Mouse (Mus musculus): Measurements from ENCODE around the gene Mov10.

DNA sequence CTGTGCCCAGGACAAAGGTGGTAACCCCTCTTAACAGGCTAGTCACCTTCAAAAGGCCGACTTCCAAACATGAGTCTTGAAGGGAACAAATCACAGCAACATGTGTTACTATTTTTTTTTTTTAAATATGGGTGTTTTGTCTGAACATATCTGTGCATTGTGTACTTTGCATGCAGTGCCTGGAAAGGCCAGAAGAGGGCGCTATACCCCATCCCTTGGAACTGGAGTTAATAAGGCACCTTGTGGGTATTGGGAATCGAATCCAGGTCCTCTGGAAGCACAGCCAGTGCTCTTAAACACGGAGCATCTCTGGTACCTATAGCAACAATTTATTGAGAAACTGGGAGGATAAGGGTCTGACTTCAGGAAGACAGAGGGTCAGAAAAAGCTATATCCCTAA is 53.3 kb downstream of the Mov10 start:
- no peak for TF ChIP-seq CTCF (IDR thresholded peaks at IDR 0.05; ENCODE audit: insufficient read depth, low read depth, low read length)
- no peak for TF ChIP-seq POLR2A (IDR thresholded peaks at IDR 0.05; ENCODE audit: insufficient read depth, low read depth, low read length)
